Mouse (Mus musculus) G1E (cell line): Measurements from ENCODE around the gene Fbxl14.

Source experiments
- CTCF ChIP-seq: IDR thresholded peaks from 2 replicates; pipeline ENCODE4 v1.5.1; 2012; ENCODE audit warnings: low read depth, low read length, inconsistent platforms, mixed read lengths
- GATA1 ChIP-seq: IDR thresholded peaks from 2 replicates; pipeline ENCODE4 v1.6.1; 2012; ENCODE audit warnings: borderline replicate concordance, low read length, inconsistent platforms, mixed read lengths
- GATA2 ChIP-seq: IDR thresholded peaks from 2 replicates; pipeline ENCODE4 v1.6.1; 2012; ENCODE audit warnings: low read depth, low read length, inconsistent platforms, borderline replicate concordance
- TAL1 ChIP-seq: conservative IDR thresholded peaks from 2 replicates; pipeline ENCODE4 v1.6.1; 2012; ENCODE audit warnings: low read depth, low read length, inconsistent platforms, mixed read lengths

- TF ChIP-seq CTCF: peak; percentile 88
- TF ChIP-seq GATA1: no peak
- no peak for TF ChIP-seq GATA2
- TF ChIP-seq TAL1: no peak
These were observed 35.5 kb upstream of the Fbxl14 start for GRCm38 (mm10) chr6:119443742-119444645.
